Mouse (Mus musculus) stomach, embryonic 14.5 days (tissue): ENCODE data around the gene Mrpl2. TPM values are rescaled to one million over a fixed set of nuclear protein-coding genes. Genes with fewer than 3 reads are reported as not detected.

Experiments
- ATAC-seq: fragments of 200-750 bp; cut with Nextera tagmentation; 2 replicates; pipeline ENCODE4 v1.8.0; 2017; ENCODE audit warnings: low read depth, moderate TSS enrichment; ENCODE audit not compliant: insufficient number of reproducible peaks, insufficient read depth, low FRiP score
- H3K27ac ChIP-seq: fragments of 300-500 bp; sonication (generic); 2 replicates; pipeline ENCODE4 v1.5.1; 2014; ENCODE audit warnings: mild to moderate bottlenecking, low read length, moderate library complexity, mixed read lengths
- H3K27me3 ChIP-seq: fragments of 300-500 bp; sonication (generic); 2 replicates; pipeline ENCODE4 v1.6.1; 2014; ENCODE audit warnings: low read length, control low read depth, mixed read lengths; ENCODE audit not compliant: control insufficient read depth, insufficient read depth
- H3K36me3 ChIP-seq: fragments of 300-500 bp; sonication (generic); 2 replicates; pipeline ENCODE4 v1.6.1; 2014; ENCODE audit warnings: mild to moderate bottlenecking, control low read depth, low read length, moderate library complexity, mixed read lengths; ENCODE audit not compliant: control insufficient read depth, insufficient read depth
- H3K4me1 ChIP-seq: fragments of 300-500 bp; sonication (generic); 2 replicates; pipeline ENCODE4 v1.6.1; 2014; ENCODE audit warnings: low read length, control low read depth, mixed read lengths; ENCODE audit not compliant: control insufficient read depth, insufficient read depth
- H3K4me2 ChIP-seq: fragments of 300-500 bp; sonication (generic); replicated peaks from 2 replicates; pipeline ENCODE4 v1.6.1; 2014; ENCODE audit warnings: low read depth, low read length, control low read depth
- H3K4me3 ChIP-seq: fragments of 300-500 bp; sonication (generic); 2 replicates; pipeline ENCODE4 v1.5.1; 2014; ENCODE audit warnings: low read depth, low read length, control low read depth
- H3K9ac ChIP-seq: fragments of 300-500 bp; sonication (generic); replicated peaks from 2 replicates; pipeline ENCODE4 v1.6.1; 2014; ENCODE audit warnings: low read depth, mild to moderate bottlenecking, control low read depth, low read length, moderate library complexity, mixed read lengths
- H3K9me3 ChIP-seq: fragments of 300-500 bp; sonication (generic); 2 replicates; pipeline ENCODE4 v1.6.1; 2016; ENCODE audit warnings: low read depth, low read length, control low read depth; ENCODE audit not compliant: control insufficient read depth
- WGBS: fragments of 180-500 bp; shearing (Covaris S2); extraction: QIAGEN DNeasy Blood & Tissue Kit; methylation state at CpG from one replicate; pipeline ENCODE4 v1.1.7; 2014; 5-methylcytosine and 5-hydroxymethylcytosine counted together
- polyA plus RNA-seq: library from polyadenylated mRNA; unstranded; fragments of >200 nt; fragmentation: Nextera tagmentation; extraction: Ambion mirVana; gene quantifications from 2 replicates; pipeline ENCODE4 v1.2.1, GENCODE M21; 2014

Mrpl2 gene
- polyA plus RNA-seq, 1 experiment from 2014 or later = 104 TPM

DNA sequence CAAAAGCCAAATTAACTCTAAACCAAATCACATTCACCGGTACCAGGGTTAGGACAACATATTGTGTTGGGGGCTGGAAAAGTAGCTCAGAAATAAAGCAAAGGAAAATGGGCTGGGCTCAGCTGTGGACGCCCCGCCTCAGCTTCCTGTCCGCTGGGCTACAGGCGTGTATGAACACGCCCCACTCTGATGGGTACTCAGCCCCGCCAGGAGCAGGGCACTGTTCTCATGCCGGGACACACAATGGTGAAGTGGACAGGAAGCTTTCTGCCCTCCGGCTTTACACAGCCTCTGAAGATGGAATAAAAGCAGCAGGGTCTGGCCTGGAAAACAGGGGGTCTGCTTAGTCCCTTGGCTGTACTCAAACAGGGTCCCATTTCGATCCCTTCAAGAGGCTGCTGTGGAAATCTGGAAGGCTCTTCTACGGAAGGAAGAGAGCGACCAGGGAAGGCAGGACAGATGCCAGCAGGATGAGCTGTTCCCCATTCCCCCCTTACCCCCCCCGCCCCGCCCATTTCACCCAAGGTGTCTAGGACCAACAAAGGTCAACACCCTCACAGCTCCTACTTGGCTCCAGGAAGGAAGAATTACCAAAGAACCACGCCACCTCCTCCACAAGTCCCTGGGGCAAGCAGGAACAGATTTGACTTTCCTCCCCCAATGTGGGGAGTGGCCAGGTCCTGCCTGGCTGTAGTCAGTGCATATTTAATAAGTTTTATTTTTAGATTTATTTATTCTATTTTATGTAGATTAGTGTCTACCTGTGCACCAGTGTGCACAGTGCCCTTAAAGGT, 36.1 kb upstream of the Mrpl2 start:
- no peaks in the 10 kb centered on the region for H3K9me3 ChIP-seq
- H3K4me1 ChIP-seq = peaks cover 42% of the 10 kb centered on the region
- H3K9ac ChIP-seq = no peak overlapping the region
- peak; percentile 78; the same call in 1 of the 2 replicates for ATAC-seq
- no peaks in the 10 kb centered on the region for H3K27me3 ChIP-seq
- peak overlapping the region; percentile 18 for H3K4me2 ChIP-seq
- 53% methylated on average over 15 of the region's 15 CpGs for WGBS
- H3K27ac ChIP-seq = peak overlapping the region; percentile 67
- H3K4me3 ChIP-seq = no peak overlapping the region
- H3K36me3 ChIP-seq = no peaks in the 10 kb centered on the region; the same call in 1 of the 2 replicates

DNA sequence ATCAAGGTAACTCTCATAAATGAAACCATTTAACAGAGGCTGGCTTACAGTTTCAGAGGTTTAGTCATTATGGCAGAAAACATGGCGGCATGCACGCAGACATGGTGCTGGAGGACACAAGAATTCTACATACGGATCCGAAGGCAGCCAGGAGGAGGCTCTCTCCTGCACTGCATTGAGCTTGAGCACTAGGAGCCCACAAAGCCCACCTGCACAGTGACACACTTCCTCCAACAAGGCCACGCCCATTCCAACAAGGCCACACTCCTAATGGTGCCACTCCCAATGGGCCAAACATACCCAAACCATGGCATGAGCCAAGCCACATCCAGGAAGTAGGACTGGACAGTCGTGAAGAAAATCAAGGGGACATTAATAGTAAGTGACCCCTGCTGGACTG, 34.7 kb upstream of the Mrpl2 start:
- ATAC-seq = no peak
- no peak overlapping the region for H3K4me3 ChIP-seq
- H3K9ac ChIP-seq = no peak overlapping the region
- no peaks in the 10 kb centered on the region for H3K9me3 ChIP-seq
- 93% methylated on average over 6 of the region's 6 CpGs for WGBS
- no peak overlapping the region for H3K4me2 ChIP-seq
- no peaks in the 10 kb centered on the region; the same call in 1 of the 2 replicates for H3K36me3 ChIP-seq
- H3K4me1 ChIP-seq = peaks cover 40% of the 10 kb centered on the region
- no peaks in the 10 kb centered on the region for H3K27me3 ChIP-seq
- peak overlapping the region; percentile 77 for H3K27ac ChIP-seq

DNA sequence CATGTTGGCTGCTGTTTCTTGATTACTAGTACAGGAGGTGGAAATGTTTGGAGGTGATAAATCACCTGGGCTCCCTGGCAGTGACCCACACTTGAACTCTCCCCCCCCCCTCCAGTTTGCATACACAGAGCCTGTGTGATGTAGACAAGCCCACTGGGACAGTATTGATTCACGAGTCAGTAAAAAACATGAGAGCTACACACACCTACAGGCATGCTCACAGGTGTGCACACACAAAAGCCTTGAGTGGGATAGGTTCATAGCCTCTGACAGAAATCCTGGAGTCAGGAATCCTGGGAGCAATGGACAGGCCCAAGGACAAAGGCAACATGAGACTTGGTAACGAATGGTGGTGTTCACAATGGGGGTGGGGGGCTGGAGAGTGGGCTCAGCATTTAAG, 33.8 kb upstream of the Mrpl2 start:
- H3K36me3 ChIP-seq = no peaks in the 10 kb centered on the region; the same call in 1 of the 2 replicates
- no peaks in the 10 kb centered on the region for H3K9me3 ChIP-seq
- H3K27me3 ChIP-seq = no peaks in the 10 kb centered on the region
- H3K4me2 ChIP-seq = peak overlapping the region; percentile 8; the same call in 1 of the 2 replicates
- peak; percentile 62 for ATAC-seq
- H3K4me1 ChIP-seq = peaks cover 44% of the 10 kb centered on the region
- H3K4me3 ChIP-seq = no peak overlapping the region
- H3K9ac ChIP-seq = no peak overlapping the region
- peak overlapping the region; percentile 77 for H3K27ac ChIP-seq
- 38% methylated on average over 2 of the region's 2 CpGs for WGBS

DNA sequence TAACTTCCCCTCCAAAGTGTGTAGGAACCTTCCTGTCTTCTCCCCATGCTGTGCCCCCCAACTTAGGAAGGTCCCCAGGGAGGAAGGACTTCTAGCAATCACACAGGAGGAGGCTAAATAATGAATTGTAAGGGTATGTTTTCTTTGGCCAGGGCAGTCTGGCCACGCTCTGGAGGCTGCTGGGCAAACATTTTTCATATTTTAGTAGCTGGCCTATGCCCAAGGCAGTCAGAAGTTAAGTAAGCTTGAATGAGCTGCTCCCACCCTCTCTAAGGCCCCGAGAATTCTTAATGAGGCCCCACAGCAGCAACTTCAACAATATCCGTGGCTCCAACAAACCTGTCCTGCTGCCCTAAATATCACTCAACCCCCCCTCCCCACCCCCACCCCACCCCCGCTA, 33.2 kb upstream of the Mrpl2 start:
- H3K4me3 ChIP-seq = no peak overlapping the region
- WGBS = 16% methylated on average over 4 of the region's 4 CpGs
- H3K27ac ChIP-seq = peak overlapping the region; percentile 77
- H3K4me1 ChIP-seq = peaks cover 50% of the 10 kb centered on the region
- 0 out of 2 replicates have a peak overlapping the region, but pooled peaks have one; percentile 8 for H3K4me2 ChIP-seq
- no peaks in the 10 kb centered on the region for H3K27me3 ChIP-seq
- no peak overlapping the region for H3K9ac ChIP-seq
- no peaks in the 10 kb centered on the region for H3K9me3 ChIP-seq
- no peaks in the 10 kb centered on the region; the same call in 1 of the 2 replicates for H3K36me3 ChIP-seq
- no peak for ATAC-seq

DNA sequence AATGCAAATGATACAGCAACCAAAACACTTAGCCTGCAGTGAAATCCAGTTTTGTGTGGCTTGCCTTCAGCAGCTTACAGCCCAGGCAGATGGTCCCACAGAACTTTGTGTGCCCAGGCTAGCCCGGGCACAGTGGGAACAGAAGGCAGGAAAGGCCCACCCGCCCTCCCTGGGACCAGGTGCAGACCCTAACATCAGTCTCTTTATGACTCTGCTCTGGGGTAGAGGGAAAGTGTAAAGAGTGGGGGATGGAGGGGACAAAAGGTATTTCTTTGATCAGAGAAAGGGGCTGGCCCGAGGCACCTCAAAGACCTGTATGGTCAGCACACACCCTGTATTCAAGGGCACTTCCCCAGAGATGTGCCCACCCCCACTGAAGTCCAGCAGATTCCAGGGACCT, 32.8 kb upstream of the Mrpl2 start:
- no peak overlapping the region for H3K4me3 ChIP-seq
- 0 out of 2 replicates have a peak overlapping the region, but pooled peaks have one; percentile 7 for H3K4me2 ChIP-seq
- peak overlapping the region; percentile 77 for H3K27ac ChIP-seq
- ATAC-seq = no peak
- 21% methylated on average over 3 of the region's 3 CpGs for WGBS
- H3K4me1 ChIP-seq = peaks cover 54% of the 10 kb centered on the region
- H3K36me3 ChIP-seq = no peaks in the 10 kb centered on the region; the same call in 1 of the 2 replicates
- no peak overlapping the region for H3K9ac ChIP-seq
- no peaks in the 10 kb centered on the region for H3K9me3 ChIP-seq
- H3K27me3 ChIP-seq = no peaks in the 10 kb centered on the region

DNA sequence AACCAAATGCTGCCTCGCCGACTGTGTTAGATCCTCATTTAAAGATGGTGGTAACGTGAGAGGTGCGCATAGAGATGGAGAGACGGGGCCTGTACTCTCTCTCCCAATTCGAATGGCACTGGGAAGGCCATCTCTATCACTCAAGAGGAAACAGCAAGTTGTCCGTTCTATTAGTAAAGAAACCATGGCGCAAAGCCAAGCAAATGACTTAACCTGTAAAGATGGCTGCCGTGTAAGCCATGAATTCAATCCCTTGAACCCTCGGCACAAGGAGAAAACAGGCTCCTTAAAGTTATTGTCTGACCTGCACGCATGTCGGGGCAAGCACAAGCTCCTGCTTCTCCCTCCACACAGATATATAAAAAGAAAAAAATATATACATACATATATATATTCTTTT, 28.2 kb upstream of the Mrpl2 start:
- peaks cover 78% of the 10 kb centered on the region for H3K4me1 ChIP-seq
- no peak overlapping the region for H3K9ac ChIP-seq
- no peaks in the 10 kb centered on the region for H3K27me3 ChIP-seq
- H3K27ac ChIP-seq = peak overlapping the region; percentile 97
- 39% methylated on average over 12 of the region's 12 CpGs for WGBS
- H3K9me3 ChIP-seq = no peaks in the 10 kb centered on the region
- H3K4me2 ChIP-seq = peak overlapping the region; percentile 43
- no peak for ATAC-seq
- H3K4me3 ChIP-seq = no peak overlapping the region
- no peaks in the 10 kb centered on the region for H3K36me3 ChIP-seq

DNA sequence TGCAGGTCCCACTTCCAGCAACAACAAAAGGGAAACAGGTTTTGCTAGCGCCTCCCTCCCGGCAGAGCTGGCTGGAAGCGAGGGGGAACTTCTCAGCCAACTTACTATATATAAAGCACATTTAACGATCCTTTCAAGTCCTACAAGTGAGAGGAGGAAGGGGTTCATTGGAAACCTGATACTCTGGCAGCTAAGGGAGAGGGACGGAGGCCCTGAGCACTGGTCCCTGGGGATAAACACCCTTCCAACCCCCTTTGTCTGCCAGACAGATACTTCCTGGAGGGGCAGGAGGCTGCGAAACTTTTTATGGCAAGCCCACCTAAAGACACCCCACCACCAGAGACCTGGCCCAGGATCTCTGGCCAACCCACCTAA, 27.6 kb upstream of the Mrpl2 start:
- Histone ChIP-seq H3K4me2 (peak overlapping the region; percentile 43), H3K27ac (peak overlapping the region; percentile 97), H3K4me1 (peaks cover 78% of the 10 kb centered on the region), H3K27me3 (no peaks in the 10 kb centered on the region), H3K9ac (peak overlapping the region; percentile 30), H3K9me3 (no peaks in the 10 kb centered on the region), H3K4me3 (peak overlapping the region; percentile 12; the same call in 1 of the 2 replicates), H3K36me3 (no peaks in the 10 kb centered on the region)
- ATAC-seq = peak; percentile 51; the same call in 1 of the 2 replicates
- WGBS = 7% methylated on average over 6 of the region's 6 CpGs

DNA sequence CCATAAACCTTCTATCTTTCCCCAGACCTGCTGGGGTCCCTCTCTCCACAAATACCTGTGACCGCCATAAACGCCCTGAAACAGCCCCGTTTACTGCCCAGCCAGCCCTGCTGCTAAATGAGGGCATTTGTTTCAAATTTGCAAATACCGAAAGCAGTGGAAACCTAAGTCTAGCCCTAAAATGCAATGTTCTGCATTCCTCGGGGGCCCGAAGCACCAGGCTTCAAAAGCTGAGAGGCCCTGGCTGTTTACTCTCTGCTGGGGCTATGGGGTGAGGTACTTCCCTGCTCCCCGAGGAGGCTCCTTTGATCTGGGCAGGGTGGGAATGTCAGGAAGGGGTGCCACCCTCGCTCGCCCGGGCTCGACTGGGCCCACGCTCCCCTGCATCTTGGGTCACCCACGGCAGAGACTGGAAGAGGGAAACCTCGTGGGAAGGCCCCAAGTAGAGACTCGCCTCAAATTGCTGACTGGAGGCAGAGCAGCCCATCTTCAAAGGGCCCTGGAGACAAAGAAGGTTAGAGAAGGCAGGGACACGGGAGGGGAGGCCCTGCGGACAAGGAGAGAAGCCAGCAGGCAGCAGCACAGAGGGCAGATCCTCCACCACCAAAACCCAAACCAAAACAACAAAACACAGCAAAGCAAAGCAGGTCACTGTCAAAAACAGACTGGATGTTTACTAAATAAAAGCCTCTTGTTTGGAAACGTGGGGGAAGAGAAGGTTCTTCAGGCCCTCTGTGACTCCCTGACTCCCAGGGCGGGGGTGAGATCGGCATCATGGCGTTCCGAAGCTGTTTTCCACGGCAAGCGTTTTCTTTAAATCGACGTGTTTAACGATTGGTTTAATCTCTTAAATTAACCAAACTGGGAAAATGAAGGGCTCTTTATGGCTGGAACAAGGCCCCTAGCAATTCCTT, 27.0 kb upstream of the Mrpl2 start:
- WGBS = 12% methylated on average over 27 of the region's 27 CpGs
- peak overlapping the region; percentile 97 for H3K27ac ChIP-seq
- no peaks in the 10 kb centered on the region for H3K9me3 ChIP-seq
- H3K4me3 ChIP-seq = peak overlapping the region; percentile 12; the same call in 1 of the 2 replicates
- no peaks in the 10 kb centered on the region for H3K36me3 ChIP-seq
- peak; percentile 49 for ATAC-seq
- peak overlapping the region; percentile 30 for H3K9ac ChIP-seq
- peak overlapping the region; percentile 43 for H3K4me2 ChIP-seq
- no peaks in the 10 kb centered on the region for H3K27me3 ChIP-seq
- peaks cover 78% of the 10 kb centered on the region for H3K4me1 ChIP-seq
